Mouse (Mus musculus): ENCODE measurements at regions not wholly inside any gene's neighbourhood (a gene's known extent, or its start where the extent isn't known, plus 50 kb on each side); places are given as distances from the start of the nearest gene placed in this dataset.

- no peak overlapping the region for H3K4me3 ChIP-seq (ENCODE audit: low read depth, low read length)
- H3K27ac ChIP-seq (ENCODE audit: low read depth, low read length) = no peak overlapping the region
- no peak for DNase-seq (ENCODE audit: low spot score)
- H3K9ac ChIP-seq (ENCODE audit: low read length) = no peak overlapping the region
- no peak for ATAC-seq (replicated peaks; ENCODE audit: low FRiP score)
- 89% methylated on average over 3 of the region's 3 CpGs for WGBS
- H3K36me3 ChIP-seq (ENCODE audit: control insufficient read depth, insufficient read depth, low read length) = no peaks in the 10 kb centered on the region
- no peaks in the 10 kb centered on the region for H3K27me3 ChIP-seq (ENCODE audit: control insufficient read depth, insufficient read depth, low read length)
- no peaks in the 10 kb centered on the region for H3K4me1 ChIP-seq (replicated peaks; ENCODE audit: control insufficient read depth, insufficient read depth, low read length)
- H3K4me2 ChIP-seq (ENCODE audit: low read depth, low read length, severe bottlenecking) = no peak overlapping the region
- H3K9me3 ChIP-seq (ENCODE audit: control insufficient read depth, low read length) = no peaks in the 10 kb centered on the region
Measured at GRCm38 (mm10) chr2:148523401-148523800, 80.0 kb upstream of the Cd93 start.

- ATAC-seq (replicated peaks; ENCODE audit: low FRiP score) (no peak), DNase-seq (ENCODE audit: low spot score) (no peak)
- H3K27ac ChIP-seq (ENCODE audit: low read depth, low read length) = no peak overlapping the region
- no peak overlapping the region for H3K4me3 ChIP-seq (ENCODE audit: low read depth, low read length)
- no peak overlapping the region for H3K4me2 ChIP-seq (ENCODE audit: low read depth, low read length, severe bottlenecking)
- no peaks in the 10 kb centered on the region for H3K27me3 ChIP-seq (ENCODE audit: control insufficient read depth, insufficient read depth, low read length)
- no peaks in the 10 kb centered on the region for H3K4me1 ChIP-seq (replicated peaks; ENCODE audit: control insufficient read depth, insufficient read depth, low read length)
- H3K9ac ChIP-seq (ENCODE audit: low read length) = no peak overlapping the region
- no peaks in the 10 kb centered on the region for H3K36me3 ChIP-seq (ENCODE audit: control insufficient read depth, insufficient read depth, low read length)
- H3K9me3 ChIP-seq (ENCODE audit: control insufficient read depth, low read length) = no peaks in the 10 kb centered on the region
- WGBS = 90% methylated on average over 2 of the region's 2 CpGs
Measured at GRCm38 (mm10) chr2:148522936-148523335, 79.6 kb upstream of the Cd93 start.

GRCm38 (mm10) chr2:148521966-148522575 is 78.7 kb upstream of the Cd93 start:
- no peak overlapping the region for H3K27ac ChIP-seq (ENCODE audit: low read depth, low read length)
- H3K4me1 ChIP-seq (replicated peaks; ENCODE audit: control insufficient read depth, insufficient read depth, low read length) = no peaks in the 10 kb centered on the region
- ATAC-seq (replicated peaks; ENCODE audit: low FRiP score) (no peak), DNase-seq (ENCODE audit: low spot score) (no peak)
- WGBS = 78% methylated on average over 5 of the region's 5 CpGs
- no peak overlapping the region for H3K4me3 ChIP-seq (ENCODE audit: low read depth, low read length)
- H3K27me3 ChIP-seq (ENCODE audit: control insufficient read depth, insufficient read depth, low read length) = no peaks in the 10 kb centered on the region
- no peaks in the 10 kb centered on the region for H3K9me3 ChIP-seq (ENCODE audit: control insufficient read depth, low read length)
- H3K9ac ChIP-seq (ENCODE audit: low read length) = no peak overlapping the region
- no peak overlapping the region for H3K4me2 ChIP-seq (ENCODE audit: low read depth, low read length, severe bottlenecking)
- no peaks in the 10 kb centered on the region for H3K36me3 ChIP-seq (ENCODE audit: control insufficient read depth, insufficient read depth, low read length)

- Histone ChIP-seq H3K27me3 (ENCODE audit: control insufficient read depth, insufficient read depth, low read length) (no peaks in the 10 kb centered on the region), H3K4me3 (ENCODE audit: low read depth, low read length) (no peak overlapping the region), H3K27ac (ENCODE audit: low read depth, low read length) (no peak overlapping the region), H3K36me3 (ENCODE audit: control insufficient read depth, insufficient read depth, low read length) (no peaks in the 10 kb centered on the region), H3K9me3 (ENCODE audit: control insufficient read depth, low read length) (no peaks in the 10 kb centered on the region), H3K4me2 (ENCODE audit: low read depth, low read length, severe bottlenecking) (no peak overlapping the region), H3K4me1 (replicated peaks; ENCODE audit: control insufficient read depth, insufficient read depth, low read length) (no peaks in the 10 kb centered on the region), H3K9ac (ENCODE audit: low read length) (no peak overlapping the region)
- WGBS = 81% methylated on average over 7 of the region's 7 CpGs
- DNase-seq (ENCODE audit: low spot score) = no peak
- ATAC-seq (replicated peaks; ENCODE audit: low FRiP score) = no peak
Measured at GRCm38 (mm10) chr2:148520291-148520690, 76.9 kb upstream of the Cd93 start.

- H3K9ac ChIP-seq (ENCODE audit: low read length) = no peak overlapping the region
- H3K4me2 ChIP-seq (ENCODE audit: low read depth, low read length, severe bottlenecking) = no peak overlapping the region
- H3K27me3 ChIP-seq (ENCODE audit: control insufficient read depth, insufficient read depth, low read length) = no peaks in the 10 kb centered on the region
- WGBS = 70% methylated on average over 10 of the region's 10 CpGs
- H3K9me3 ChIP-seq (ENCODE audit: control insufficient read depth, low read length) = no peaks in the 10 kb centered on the region
- H3K27ac ChIP-seq (ENCODE audit: low read depth, low read length) = no peak overlapping the region
- no peak for ATAC-seq (replicated peaks; ENCODE audit: low FRiP score)
- H3K36me3 ChIP-seq (ENCODE audit: control insufficient read depth, insufficient read depth, low read length) = no peaks in the 10 kb centered on the region
- H3K4me3 ChIP-seq (ENCODE audit: low read depth, low read length) = no peak overlapping the region
- no peaks in the 10 kb centered on the region for H3K4me1 ChIP-seq (replicated peaks; ENCODE audit: control insufficient read depth, insufficient read depth, low read length)
- DNase-seq (ENCODE audit: low spot score) = no peak
Measured at GRCm38 (mm10) chr2:148519689-148520290, 76.4 kb upstream of the Cd93 start.

- WGBS = 63% methylated on average over 1 of the region's 1 CpGs
- Histone ChIP-seq H3K4me3 (ENCODE audit: low read depth, low read length) (no peak overlapping the region), H3K36me3 (ENCODE audit: control insufficient read depth, insufficient read depth, low read length) (no peaks in the 10 kb centered on the region), H3K9me3 (ENCODE audit: control insufficient read depth, low read length) (no peaks in the 10 kb centered on the region), H3K4me2 (ENCODE audit: low read depth, low read length, severe bottlenecking) (no peak overlapping the region), H3K27me3 (ENCODE audit: control insufficient read depth, insufficient read depth, low read length) (no peaks in the 10 kb centered on the region), H3K9ac (ENCODE audit: low read length) (no peak overlapping the region), H3K4me1 (replicated peaks; ENCODE audit: control insufficient read depth, insufficient read depth, low read length) (no peaks in the 10 kb centered on the region), H3K27ac (ENCODE audit: low read depth, low read length) (no peak overlapping the region)
- ATAC-seq (replicated peaks; ENCODE audit: low FRiP score) = no peak
- no peak for DNase-seq (ENCODE audit: low spot score)
Measured at GRCm38 (mm10) chr2:148517906-148518305, 74.5 kb upstream of the Cd93 start.

- Histone ChIP-seq H3K27me3 (ENCODE audit: control insufficient read depth, insufficient read depth, low read length) (no peaks in the 10 kb centered on the region), H3K36me3 (ENCODE audit: control insufficient read depth, insufficient read depth, low read length) (no peaks in the 10 kb centered on the region), H3K4me1 (replicated peaks; ENCODE audit: control insufficient read depth, insufficient read depth, low read length) (no peaks in the 10 kb centered on the region), H3K4me3 (ENCODE audit: low read depth, low read length) (no peak overlapping the region), H3K9me3 (ENCODE audit: control insufficient read depth, low read length) (no peaks in the 10 kb centered on the region), H3K27ac (ENCODE audit: low read depth, low read length) (no peak overlapping the region), H3K4me2 (ENCODE audit: low read depth, low read length, severe bottlenecking) (no peak overlapping the region), H3K9ac (ENCODE audit: low read length) (no peak overlapping the region)
- ATAC-seq (replicated peaks; ENCODE audit: low FRiP score) = no peak
- 78% methylated on average over 13 of the region's 13 CpGs for WGBS
- DNase-seq (ENCODE audit: low spot score) = no peak
Measured at GRCm38 (mm10) chr2:148510008-148510681, 66.8 kb upstream of the Cd93 start.

GRCm38 (mm10) chr2:148509357-148509756 is 66.0 kb upstream of the Cd93 start:
- Histone ChIP-seq H3K9ac (ENCODE audit: low read length) (no peak overlapping the region), H3K27me3 (ENCODE audit: control insufficient read depth, insufficient read depth, low read length) (no peaks in the 10 kb centered on the region), H3K36me3 (ENCODE audit: control insufficient read depth, insufficient read depth, low read length) (no peaks in the 10 kb centered on the region), H3K27ac (ENCODE audit: low read depth, low read length) (no peak overlapping the region), H3K9me3 (ENCODE audit: control insufficient read depth, low read length) (no peaks in the 10 kb centered on the region), H3K4me3 (ENCODE audit: low read depth, low read length) (no peak overlapping the region), H3K4me2 (ENCODE audit: low read depth, low read length, severe bottlenecking) (no peak overlapping the region), H3K4me1 (replicated peaks; ENCODE audit: control insufficient read depth, insufficient read depth, low read length) (no peaks in the 10 kb centered on the region)
- ATAC-seq (replicated peaks; ENCODE audit: low FRiP score) (no peak), DNase-seq (ENCODE audit: low spot score) (no peak)
- 91% methylated on average over 4 of the region's 4 CpGs for WGBS

GRCm38 (mm10) chr2:148507523-148507922 is 64.2 kb upstream of the Cd93 start:
- H3K27me3 ChIP-seq (ENCODE audit: control insufficient read depth, insufficient read depth, low read length) = no peaks in the 10 kb centered on the region
- H3K9me3 ChIP-seq (ENCODE audit: control insufficient read depth, low read length) = no peaks in the 10 kb centered on the region
- no peak overlapping the region for H3K4me2 ChIP-seq (ENCODE audit: low read depth, low read length, severe bottlenecking)
- DNase-seq (ENCODE audit: low spot score) (no peak), ATAC-seq (replicated peaks; ENCODE audit: low FRiP score) (no peak)
- no peak overlapping the region for H3K27ac ChIP-seq (ENCODE audit: low read depth, low read length)
- H3K4me3 ChIP-seq (ENCODE audit: low read depth, low read length) = no peak overlapping the region
- H3K9ac ChIP-seq (ENCODE audit: low read length) = no peak overlapping the region
- no peaks in the 10 kb centered on the region for H3K36me3 ChIP-seq (ENCODE audit: control insufficient read depth, insufficient read depth, low read length)
- no peaks in the 10 kb centered on the region for H3K4me1 ChIP-seq (replicated peaks; ENCODE audit: control insufficient read depth, insufficient read depth, low read length)

All from forebrain, embryonic 11.5 days (tissue).